Mouse (Mus musculus) embryonic stem cell, embryonic (primary cell): ENCODE measurements around the gene Dpf2.

ENCODE experiments used
- CTCF ChIA-PET, 4 experiments: fragments of 300-600 bp in 2 of 4; fragments of 350-600 bp in 2 of 4; sonication (Branson Sonifier 250); formaldehyde crosslinking; loops; one replicate each; lab custom pipeline; 2022; ENCODE audit warnings: inconsistent platforms in 2 of 4; lab: Charles Lee
- POLR2A ChIA-PET, 4 experiments: fragments of 300-600 bp in 2 of 4; fragments of 350-600 bp in 2 of 4; sonication (Branson Sonifier 250); formaldehyde crosslinking; loops; one replicate each; lab custom pipeline; 2022; ENCODE audit warnings: antibody characterized with exemption in 4 of 4, inconsistent platforms in 1 of 4; lab: Charles Lee

Gene Dpf2

DNA sequence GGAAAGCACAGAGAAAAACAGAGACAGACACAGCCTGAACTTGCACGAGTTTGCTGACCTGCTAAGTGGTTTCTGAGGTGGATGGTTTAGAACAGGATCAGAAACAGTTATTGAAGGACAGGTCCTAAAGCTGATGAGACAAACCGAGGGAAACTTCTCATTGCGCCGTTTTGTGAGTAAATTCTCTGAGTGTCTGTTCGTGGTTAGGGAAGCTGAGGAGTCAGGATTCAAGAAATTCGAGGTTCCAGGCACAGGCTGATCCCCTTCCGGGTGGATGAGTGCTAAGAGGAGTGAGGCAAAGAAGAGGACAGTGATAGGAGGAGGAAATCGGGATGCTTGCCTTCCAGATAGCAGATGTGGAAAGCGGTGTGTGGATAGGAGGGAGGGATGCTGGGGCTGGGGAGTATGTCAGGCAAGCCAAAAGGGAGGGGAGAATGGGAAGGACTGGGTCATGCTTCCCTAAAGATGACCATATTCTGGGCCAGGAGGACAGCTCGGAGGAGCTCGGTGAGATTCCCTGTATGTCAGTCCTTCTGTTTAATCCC, 12.6 kb upstream of the Dpf2 start:
- POLR2A ChIA-PET: interaction anchor here (0.6 to 4.5 kb wide), 62 partner anchors 9 to 438 kb away, joined by 3 to 36 read pairs (median 5); partner anchors contain the start of genes Dpf2 (in 3 of the 4), Cdca5 (in 2 of the 4), Sac3d1 (in 2 of the 4) and Tigd3 (in 2 of the 4)
- CTCF ChIA-PET: interaction anchor here in 3 of 4 experiments (0.6 to 5.0 kb wide), 18 partner anchors 8 to 418 kb away, joined by 3 to 32 read pairs (median 4); partner anchors contain the start of genes Capn1 (in 1 of the 3) and Pola2 (in 1 of the 3)

DNA sequence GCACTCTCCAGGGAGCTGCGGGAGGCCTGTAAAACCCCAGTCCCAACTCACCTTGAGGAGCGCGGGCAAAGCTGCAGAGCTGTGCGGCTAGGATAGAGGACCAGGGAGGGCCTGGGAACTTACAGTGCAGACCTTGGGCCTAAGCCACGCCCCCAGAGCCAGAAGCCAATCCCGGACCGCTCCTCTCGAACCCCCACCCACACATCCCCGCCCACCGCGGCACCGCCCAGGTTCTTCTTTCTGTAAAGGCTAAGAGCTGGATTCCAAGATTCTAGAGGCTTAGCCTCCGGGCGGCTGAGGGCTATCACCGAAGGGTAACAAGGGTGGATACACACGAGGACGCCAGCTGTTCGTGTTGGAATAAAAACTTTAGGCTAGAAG, 11.9 kb upstream of the Dpf2 start, which contains the start of gene Cdc42ep2:
Gene Cdc42ep2 (minus strand): TSS at position 104 of the 381 bp plus-strand sequence.
- CTCF ChIA-PET: interaction anchor here (0.6 to 5.0 kb wide), 54 partner anchors 9 to 544 kb away, joined by 3 to 32 read pairs (median 3); partner anchors contain the start of genes Capn1 (in 2 of the 4), Pola2 (in 2 of the 4), Snx15 (in 2 of the 4) and Ppp2r5b (in 1 of the 4)
- POLR2A ChIA-PET: interaction anchor here (0.6 to 4.5 kb wide), 95 partner anchors 9 to 468 kb away, joined by 3 to 36 read pairs (median 5); partner anchors contain the start of genes Capn1 (in 3 of the 4), Dpf2 (in 3 of the 4), Cdca5 (in 2 of the 4) and Pola2 (in 2 of the 4)

DNA sequence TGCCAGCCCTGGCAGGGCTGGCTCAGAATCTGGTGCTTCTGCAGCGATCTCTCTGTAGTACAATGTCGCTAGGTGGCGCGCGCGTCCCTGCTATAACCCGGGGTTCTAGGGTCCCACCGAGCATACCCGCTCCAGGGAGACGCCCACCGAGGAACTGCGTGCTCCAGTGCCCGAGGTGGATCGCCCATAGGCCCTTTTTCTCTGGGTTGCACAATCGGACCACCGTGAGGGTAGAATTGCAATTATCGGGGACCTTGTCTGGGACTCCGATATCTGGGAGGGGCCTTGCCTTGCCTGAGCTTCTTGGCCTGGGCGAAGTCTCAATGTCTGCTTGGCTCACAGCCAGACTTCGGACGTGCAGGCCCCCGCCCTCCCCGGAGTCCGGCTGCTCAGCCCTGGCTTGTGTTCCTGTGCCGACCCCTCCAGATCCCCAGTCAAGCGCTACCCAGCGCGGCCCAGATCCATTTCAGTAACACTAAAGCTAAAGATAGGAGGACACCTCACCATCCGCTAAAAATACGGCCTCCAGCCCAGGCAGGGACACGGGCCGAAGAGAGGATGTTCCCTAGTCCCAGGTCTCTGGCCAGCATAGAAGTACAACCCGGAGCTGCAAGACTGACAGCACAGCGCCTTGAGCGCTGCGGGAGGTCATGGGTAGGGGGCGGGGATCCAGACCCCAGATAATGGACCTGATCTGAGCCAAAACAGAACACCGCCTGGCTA, 11.3 kb upstream of the Dpf2 start:
- CTCF ChIA-PET: interaction anchor here (0.6 to 5.0 kb wide), 57 partner anchors 9 to 1050 kb away, joined by 3 to 32 read pairs (median 3); partner anchors contain the start of genes Capn1 (in 2 of the 4), Pola2 (in 2 of the 4), Snx15 (in 2 of the 4) and Dpf2 (in 1 of the 4)
- POLR2A ChIA-PET: interaction anchor here (0.6 to 4.5 kb wide), 102 partner anchors 8 to 468 kb away, joined by 3 to 36 read pairs (median 5); partner anchors contain the start of genes Capn1 (in 3 of the 4), Dpf2 (in 3 of the 4), Cdca5 (in 2 of the 4) and Pola2 (in 2 of the 4)

DNA sequence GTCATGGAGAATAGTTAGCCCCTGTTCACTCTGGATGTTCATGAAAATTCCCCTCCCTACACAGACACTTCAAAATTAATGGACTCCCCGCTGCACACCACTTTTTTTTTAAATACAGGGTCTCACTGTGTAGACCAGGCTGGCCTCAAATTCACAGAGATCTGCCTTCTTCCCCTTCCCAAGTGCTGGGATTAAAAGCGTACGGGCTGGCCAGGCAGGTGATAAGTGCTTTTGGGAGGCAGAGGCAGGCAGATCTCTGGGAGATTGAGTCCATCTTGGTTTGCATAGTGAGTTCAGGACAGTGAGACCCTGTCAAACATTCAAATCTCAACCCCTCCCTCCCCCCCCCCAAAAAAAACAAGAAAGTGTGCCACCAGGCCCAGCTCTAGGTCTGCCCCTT, 10.2 kb upstream of the Dpf2 start:
- POLR2A ChIA-PET: interaction anchor here in 3 of 4 experiments (0.6 to 4.5 kb wide), 30 partner anchors 8 to 219 kb away, joined by 3 to 36 read pairs (median 6); partner anchors contain the start of genes Capn1 (in 2 of the 3), Arl2 (in 1 of the 3), Dpf2 (in 1 of the 3) and Pola2 (in 1 of the 3)
- CTCF ChIA-PET: interaction anchor here in 2 of 4 experiments (0.5 to 5.0 kb wide), 17 partner anchors 7 to 1044 kb away, joined by 3 to 32 read pairs (median 3); partner anchors contain the start of genes Dpf2 (in 1 of the 2), Map4k2 (in 1 of the 2), Sac3d1 (in 1 of the 2) and Zdhhc24 (in 1 of the 2)

DNA sequence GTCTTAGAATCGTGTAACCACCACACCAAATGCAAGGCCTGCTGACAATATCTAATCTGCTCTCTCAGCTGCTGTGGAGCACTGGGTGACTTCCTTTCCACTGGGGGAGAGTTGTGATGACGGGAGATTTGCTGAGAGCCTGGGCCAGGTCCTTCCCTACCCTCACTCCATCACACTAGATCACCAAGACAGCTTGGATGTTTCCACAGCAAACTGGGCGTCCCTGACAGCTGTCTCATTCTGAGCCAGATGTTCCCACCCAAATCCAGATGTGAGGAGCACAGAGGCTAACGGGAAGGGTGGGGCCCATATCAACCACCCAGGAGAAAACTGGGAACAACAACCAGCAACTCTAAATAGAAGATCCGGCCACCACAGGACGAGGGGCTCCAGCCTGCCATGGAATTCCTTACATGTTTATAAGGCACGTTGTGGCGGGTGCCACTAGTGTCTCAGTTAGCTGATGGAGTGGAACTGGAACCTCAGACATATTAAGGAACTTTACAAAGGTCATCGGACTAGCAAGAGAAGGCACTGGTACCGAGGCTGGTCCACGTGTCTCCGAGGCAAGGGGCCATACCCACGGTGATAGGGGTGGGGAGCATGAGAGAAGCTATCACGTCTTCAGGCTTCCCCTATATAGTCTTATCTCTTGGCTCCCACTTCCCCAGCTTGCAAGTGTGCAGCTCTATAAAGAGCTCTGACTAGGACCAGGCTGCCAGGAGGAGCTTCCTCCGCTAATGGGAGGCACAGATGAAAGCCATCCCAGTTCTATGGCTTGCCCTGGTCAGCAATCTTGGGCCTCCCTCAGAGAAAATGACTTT, 9.5 kb upstream of the Dpf2 start:
- CTCF ChIA-PET: interaction anchor here in 3 of 4 experiments (0.5 to 5.0 kb wide), 15 partner anchors 10 to 354 kb away, joined by 3 to 32 read pairs (median 4); partner anchors contain the start of genes Arl2 (in 1 of the 3), Dpf2 (in 1 of the 3), Ehd1 (in 1 of the 3) and Snx15 (in 1 of the 3)
- POLR2A ChIA-PET: interaction anchor here in 3 of 4 experiments (0.6 to 4.5 kb wide), 52 partner anchors 10 to 356 kb away, joined by 3 to 36 read pairs (median 4); partner anchors contain the start of genes Arl2 (in 2 of the 3), Dpf2 (in 2 of the 3), Pola2 (in 2 of the 3) and Tigd3 (in 2 of the 3)

DNA sequence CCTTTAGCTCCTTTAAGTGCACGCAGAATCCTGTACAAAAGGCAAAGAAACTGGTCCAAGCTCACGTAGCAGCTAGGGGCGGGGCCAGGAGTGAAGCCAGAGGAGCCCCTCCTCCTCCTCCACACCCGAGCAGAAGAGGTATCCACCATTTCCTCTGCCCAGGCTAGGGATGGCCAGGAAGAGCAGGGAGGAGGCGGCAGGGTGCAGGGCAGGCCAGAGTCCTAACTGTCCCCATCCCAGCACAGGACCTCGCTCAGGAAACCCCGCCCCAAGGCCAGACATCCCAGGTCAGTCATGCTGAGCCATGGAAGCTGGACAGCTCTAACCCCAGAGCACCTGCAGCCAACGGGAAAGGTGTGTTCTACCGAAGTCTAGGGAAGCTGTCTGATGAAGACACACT, 8.9 kb upstream of the Dpf2 start:
- ChIA-PET POLR2A (interaction anchor here in 3 of 4 experiments (0.5 to 4.5 kb wide), 52 partner anchors 9 to 356 kb away, joined by 3 to 36 read pairs (median 4); partner anchors contain the start of genes Dpf2 (in 3 of the 3), Pola2 (in 2 of the 3), Tigd3 (in 2 of the 3) and Arl2 (in 1 of the 3)), CTCF (interaction anchor here in 3 of 4 experiments (0.5 to 5.0 kb wide), 12 partner anchors 8 to 354 kb away, joined by 3 to 32 read pairs (median 4); partner anchors contain the start of genes Arl2 (in 1 of the 3), Ehd1 (in 1 of the 3) and Snx15 (in 1 of the 3))

DNA sequence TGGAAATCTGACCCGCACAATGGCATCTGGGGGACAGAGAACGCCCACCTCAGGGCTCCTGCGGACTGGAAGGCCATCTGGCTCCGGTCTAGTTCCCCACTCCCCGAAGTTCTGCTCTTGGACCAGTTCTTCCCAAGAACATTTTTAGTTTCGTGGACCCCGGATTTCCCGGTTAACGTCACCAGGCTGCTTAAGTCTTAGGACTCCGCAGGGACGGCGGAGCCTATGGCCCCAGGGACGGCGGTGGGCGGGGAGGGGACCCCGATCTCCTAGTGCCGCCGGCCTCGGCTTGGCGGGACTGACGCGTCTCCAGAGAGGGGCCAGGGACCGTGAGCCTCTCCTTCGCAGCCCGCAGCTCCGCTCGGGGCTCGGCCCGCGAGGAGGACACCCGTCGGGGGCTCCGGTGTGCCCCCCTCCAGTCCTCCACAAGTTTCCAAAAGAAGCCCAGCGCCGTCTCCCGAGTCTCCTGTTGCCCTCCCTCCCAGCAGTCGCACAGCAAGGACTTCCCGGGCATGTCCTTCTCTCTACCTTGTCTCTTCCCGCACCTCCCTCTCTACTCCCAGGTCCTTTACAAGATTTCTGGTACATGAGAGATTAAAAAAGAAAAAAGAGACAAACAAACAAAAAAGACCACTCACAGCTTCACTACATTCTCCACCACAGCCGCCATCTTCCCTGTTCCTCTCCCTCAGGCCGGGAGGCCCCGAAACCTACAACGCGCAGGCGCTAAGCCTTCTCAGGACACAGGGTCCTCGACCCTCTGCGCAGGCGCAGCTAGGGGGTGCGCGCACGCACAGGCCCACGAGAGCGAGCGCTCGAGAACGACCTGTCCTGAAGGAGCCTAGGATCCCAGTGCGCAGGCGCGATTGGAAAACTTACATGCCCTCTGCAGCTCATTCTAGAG, 455 bp downstream of the Dpf2 start:
- POLR2A ChIA-PET: interaction anchor here (0.6 to 6.3 kb wide), 47 partner anchors 9 to 762 kb away, joined by 3 to 49 read pairs (median 4); partner anchors contain the start of genes Cdc42ep2 (in 3 of the 4), Tigd3 (in 3 of the 4), Capn1 (in 2 of the 4) and Cdca5 (in 1 of the 4)
- CTCF ChIA-PET: interaction anchor here in 3 of 4 experiments (0.6 to 1.7 kb wide), 8 partner anchors 10 to 364 kb away, joined by 3 to 8 read pairs (median 3); partner anchors contain the start of genes Ehd1 (in 1 of the 3) and Pola2 (in 1 of the 3)

DNA sequence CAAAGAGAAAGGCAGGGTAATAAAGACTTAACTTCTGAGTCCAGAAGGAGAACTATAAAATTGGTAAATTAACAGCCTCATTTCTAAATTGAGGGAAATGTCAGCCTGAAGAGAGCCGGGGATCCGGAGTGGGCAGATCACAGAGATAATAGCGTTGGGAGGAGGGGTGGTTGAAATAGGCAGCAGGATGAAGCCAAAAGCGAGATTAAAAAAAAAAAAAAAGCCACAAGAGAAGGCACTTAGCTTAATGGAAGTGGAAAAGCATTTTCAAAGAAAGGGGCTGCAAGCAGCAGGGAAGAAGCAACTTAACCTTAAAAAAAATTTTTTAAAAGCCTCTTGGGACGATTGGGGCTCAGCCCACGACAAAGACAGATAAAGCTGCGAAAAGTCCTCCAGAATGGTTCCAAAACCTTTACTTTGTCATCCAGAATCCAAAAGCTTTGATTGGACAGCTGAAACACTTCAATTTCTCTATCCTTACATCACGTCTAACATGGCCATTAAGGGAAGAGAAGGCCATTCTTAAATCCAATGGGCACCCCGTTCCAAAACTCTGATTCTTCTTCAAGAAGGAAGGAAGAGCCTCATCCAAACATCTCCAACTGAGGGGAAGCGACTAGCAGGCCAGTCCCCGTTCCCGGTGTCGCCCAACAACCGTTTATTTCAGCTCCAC, 1.2 kb downstream of the Dpf2 start:
- POLR2A ChIA-PET: interaction anchor here (0.7 to 6.3 kb wide), 24 partner anchors 12 to 762 kb away, joined by 3 to 49 read pairs (median 4); partner anchors contain the start of genes Cdc42ep2 (in 3 of the 4), Tigd3 (in 3 of the 4), Slc25a45 (in 1 of the 4) and Syvn1 (in 1 of the 4)
- CTCF ChIA-PET: interaction anchor here in 2 of 4 experiments (0.7 to 1.7 kb wide), 4 partner anchors 11 to 365 kb away, joined by 3 to 8 read pairs (median 4); partner anchors contain the start of genes Ehd1 (in 1 of the 2) and Pola2 (in 1 of the 2)

DNA sequence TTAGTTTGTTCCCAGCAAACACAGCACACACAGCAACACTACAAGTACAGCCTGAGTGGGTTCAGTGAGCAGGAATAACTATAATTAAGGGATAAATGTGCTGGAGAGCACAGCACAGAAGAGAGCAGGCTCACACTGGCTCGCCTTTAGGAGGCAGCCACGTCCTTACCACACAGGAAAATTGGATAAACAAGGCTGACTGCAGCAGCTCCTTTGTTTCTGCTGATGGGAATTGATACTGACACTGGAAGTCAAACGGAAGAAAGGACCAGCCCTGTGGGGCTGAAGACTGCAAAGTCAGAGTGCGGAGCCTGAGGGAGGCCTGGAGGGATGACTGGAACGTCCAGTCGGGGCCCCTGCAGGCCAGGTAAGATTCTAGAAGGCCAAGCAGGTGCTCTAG, 2.6 kb downstream of the Dpf2 start:
- CTCF ChIA-PET: interaction anchor here in 3 of 4 experiments (0.6 to 1.7 kb wide), 4 partner anchors 12 to 231 kb away, joined by 3 to 4 read pairs (median 3); partner anchors contain the start of genes Arl2 (in 1 of the 3) and Cdc42ep2 (in 1 of the 3)

DNA sequence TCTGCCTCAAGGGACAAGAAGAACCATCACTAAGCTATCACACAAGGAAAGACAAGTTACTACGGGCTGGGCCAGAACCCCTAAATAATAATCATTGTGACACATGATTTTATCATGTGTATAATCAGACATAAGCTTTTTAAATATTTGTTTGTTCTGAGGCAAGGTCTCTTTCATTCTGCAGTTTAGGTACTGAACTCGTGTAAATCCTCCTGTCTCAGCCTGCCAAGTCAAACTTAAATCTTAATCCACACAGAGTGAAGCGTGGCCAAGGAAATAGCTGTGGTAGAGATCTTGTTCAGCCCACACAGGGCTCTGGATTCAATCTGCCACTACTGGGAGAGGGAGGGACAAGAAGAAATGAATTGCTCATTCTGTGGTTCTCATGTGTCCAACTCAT, 5.5 kb downstream of the Dpf2 start:
- ChIA-PET POLR2A (interaction anchor here in 2 of 4 experiments (0.7 to 6.3 kb wide), 8 partner anchors 12 to 108 kb away, joined by 3 to 49 read pairs (median 4); partner anchors contain the start of gene Tigd3 (in 2 of the 2)), CTCF (interaction anchor here in 2 of 4 experiments (0.6 to 1.2 kb wide), 2 partner anchors 120 to 160 kb away, joined by 3 read pairs; no protein-coding TSS in a partner anchor)

More for the DNA sequence above, 2.6 kb downstream of the Dpf2 start:
- POLR2A ChIA-PET: interaction anchor here in 3 of 4 experiments (0.5 to 6.3 kb wide), 13 partner anchors 11 to 380 kb away, joined by 3 to 49 read pairs (median 4); partner anchors contain the start of genes Tigd3 (in 2 of the 3) and Cdc42ep2 (in 1 of the 3)

DNA sequence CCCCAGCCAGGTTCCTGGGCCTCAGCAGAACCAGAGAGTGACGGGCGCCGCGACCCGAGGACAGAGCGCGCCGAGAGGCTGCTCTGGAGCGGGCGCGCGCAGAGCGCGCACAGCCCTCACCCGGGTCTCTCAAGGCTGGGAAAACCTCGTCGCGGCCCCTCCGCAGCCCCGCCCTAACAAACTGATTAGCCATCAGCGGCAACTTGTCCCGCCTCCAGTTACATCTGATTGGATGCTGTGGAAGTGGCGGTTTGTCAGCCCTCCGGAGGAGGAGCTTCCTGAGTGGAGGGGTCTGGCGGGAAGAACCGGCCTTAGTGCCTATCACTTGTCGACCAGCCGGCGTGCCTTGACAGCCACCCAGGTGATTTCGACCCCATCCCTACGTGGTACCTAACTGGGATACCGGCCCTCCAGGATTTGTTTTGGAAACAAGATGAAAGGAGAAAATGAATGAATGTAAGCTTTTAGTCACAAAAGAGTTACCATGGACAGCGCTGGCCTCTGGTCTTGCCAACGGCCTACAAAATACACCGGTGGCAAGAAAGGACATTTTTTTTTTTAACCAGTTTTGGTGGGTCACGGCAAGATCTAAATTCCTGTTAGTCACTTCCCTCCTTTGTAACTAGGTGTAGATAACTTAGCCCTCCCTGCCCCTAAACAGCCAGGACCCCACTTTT, 18.7 kb downstream of the Dpf2 start, which contains the start of gene Tigd3:
Gene Tigd3 (minus strand): TSS at position 148 of the 677 bp plus-strand sequence.
- CTCF ChIA-PET: interaction anchor here (0.6 to 2.8 kb wide), 23 partner anchors 9 to 326 kb away, joined by 3 to 29 read pairs (median 4); partner anchors contain the start of genes Frmd8 (in 2 of the 4), Ap5b1 (in 1 of the 4), Cdc42ep2 (in 1 of the 4) and Sac3d1 (in 1 of the 4)
- POLR2A ChIA-PET: interaction anchor here (0.5 to 5.8 kb wide), 129 partner anchors 8 to 925 kb away, joined by 3 to 49 read pairs (median 5); partner anchors contain the start of genes Cdca5 (in 3 of the 4), Dpf2 (in 3 of the 4), Frmd8 (in 3 of the 4) and Zfpl1 (in 3 of the 4)

DNA sequence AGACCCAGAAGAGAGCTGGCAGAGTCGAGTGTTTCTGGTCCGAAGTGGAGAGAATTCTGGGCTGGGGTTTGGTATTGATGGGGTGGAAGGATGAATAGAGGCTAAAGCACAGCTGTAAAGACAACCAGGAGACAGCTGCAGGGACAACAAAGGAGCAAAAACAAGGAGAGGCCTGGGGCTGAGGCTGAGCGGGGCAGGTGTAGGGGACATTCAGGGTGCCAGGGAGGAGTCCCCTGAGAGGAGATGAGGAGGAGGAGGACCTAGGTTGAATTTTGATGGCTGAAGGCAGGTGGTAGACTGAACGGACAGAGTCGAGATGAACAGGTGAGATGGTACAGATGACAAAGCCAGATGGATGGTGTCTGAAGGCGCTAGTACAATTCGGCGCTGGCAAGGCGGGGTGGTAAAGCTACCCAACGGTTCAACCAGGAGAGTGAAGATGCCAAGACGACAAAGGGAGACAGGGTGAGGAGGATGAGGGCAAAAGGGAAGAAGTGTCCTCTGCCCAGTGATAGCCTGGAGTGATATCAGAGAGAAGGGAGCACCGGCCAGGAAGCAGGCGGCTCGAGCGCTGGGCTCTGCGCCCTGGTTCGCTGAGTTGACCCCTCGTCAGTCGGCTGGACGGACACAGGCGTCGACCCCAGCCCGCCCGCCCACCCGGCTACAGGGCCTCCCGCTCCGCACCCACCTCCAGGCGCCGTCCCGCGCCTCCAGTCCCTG, 19.4 kb downstream of the Dpf2 start:
- CTCF ChIA-PET: interaction anchor here in 3 of 4 experiments (0.5 to 2.8 kb wide), 19 partner anchors 8 to 325 kb away, joined by 3 to 29 read pairs (median 4); partner anchors contain the start of genes Ap5b1 (in 1 of the 3), Cdc42ep2 (in 1 of the 3), Frmd8 (in 1 of the 3) and Sac3d1 (in 1 of the 3)
- POLR2A ChIA-PET: interaction anchor here (0.5 to 5.8 kb wide), 123 partner anchors 8 to 1054 kb away, joined by 3 to 49 read pairs (median 5); partner anchors contain the start of genes Cdca5 (in 3 of the 4), Dpf2 (in 3 of the 4), Frmd8 (in 3 of the 4) and Zfpl1 (in 3 of the 4)
